Mouse (Mus musculus): ENCODE results near the gene Snf8.

Snf8 gene

DNA sequence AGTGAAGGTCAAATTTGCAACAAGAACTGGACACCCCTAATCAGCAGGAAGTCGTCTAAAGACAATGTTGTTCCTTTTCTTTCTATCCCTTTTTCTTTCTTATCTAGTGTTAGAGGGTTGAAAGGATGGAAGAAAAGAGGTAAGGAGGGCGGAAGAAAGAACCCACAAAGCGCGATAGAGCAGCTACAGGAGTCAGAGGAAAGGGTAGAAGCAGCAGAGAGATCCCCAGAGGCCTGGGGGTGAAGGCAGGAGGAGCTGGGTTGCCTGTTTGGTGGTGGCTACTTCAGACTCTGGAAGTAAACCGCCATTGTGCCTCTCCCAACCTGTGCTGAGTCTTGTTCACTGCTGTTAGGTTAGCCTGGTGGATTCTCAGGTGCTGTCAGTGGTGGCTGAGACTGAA, 6.6 kb upstream of the Snf8 start:
- DNase-seq (ENCODE audit: low read depth, low spot score) = no peak

DNA sequence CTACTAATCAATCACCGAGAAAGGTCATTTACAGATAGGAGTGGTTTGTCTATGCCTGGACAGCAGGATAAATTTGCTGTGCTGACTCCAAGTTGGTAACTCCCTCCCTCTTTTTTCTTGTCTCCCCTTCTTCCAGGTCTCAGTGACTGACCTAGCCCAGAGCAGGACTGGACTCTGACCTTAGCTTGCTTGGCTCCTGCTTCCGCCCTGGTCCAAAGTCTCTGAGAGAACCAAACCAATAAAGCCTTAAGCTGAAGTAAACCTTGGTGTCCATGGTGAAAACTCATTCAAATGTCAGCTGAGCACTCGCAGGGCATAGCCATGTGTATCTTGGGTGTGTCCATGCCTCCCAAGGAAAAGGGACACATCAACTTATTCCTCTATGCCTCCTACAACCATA, 4.1 kb upstream of the Snf8 start:
- no peak for DNase-seq (ENCODE audit: low read depth, low spot score)

DNA sequence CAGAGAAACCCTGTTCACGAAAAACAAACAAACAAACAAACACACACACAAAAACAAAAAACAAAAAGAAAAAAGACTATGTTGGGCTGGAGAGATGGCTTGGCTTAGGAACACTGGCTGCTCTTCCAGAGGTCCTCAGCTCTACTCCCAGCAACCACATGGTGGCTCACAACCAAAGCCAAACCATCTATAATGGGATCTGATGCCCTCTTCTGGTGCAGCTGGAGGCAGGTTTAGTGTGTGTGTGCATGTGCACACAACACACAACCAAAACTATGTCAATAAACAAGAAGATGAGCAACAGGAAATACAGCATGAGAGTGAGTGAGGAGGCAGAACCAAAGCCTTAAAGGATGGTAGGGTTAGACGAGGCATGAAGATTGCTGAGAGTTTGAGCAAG, 3.0 kb upstream of the Snf8 start:
- DNase-seq (ENCODE audit: low read depth, low spot score) = peak; percentile 53

DNA sequence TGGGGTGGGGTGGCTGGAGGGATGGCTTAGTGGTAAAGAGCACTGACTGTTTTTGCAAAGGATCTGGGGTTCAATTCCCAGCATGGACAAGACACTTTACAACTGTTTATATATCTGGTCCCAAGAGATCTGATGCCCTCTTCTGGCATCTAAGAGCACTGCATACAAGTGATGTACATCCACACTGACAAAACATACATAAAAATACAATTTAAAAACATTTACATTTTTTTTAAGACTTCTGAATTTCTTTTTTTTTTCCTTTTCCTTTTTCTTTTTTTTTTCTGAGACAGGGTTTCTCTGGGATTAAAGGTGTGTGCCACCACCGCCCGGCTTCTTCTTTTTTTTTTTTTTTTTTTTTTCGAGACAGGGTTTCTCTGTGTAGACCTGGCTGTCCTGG, 1.4 kb upstream of the Snf8 start:
- DNase-seq (ENCODE audit: low read depth, low spot score) = peak; percentile 50

DNA sequence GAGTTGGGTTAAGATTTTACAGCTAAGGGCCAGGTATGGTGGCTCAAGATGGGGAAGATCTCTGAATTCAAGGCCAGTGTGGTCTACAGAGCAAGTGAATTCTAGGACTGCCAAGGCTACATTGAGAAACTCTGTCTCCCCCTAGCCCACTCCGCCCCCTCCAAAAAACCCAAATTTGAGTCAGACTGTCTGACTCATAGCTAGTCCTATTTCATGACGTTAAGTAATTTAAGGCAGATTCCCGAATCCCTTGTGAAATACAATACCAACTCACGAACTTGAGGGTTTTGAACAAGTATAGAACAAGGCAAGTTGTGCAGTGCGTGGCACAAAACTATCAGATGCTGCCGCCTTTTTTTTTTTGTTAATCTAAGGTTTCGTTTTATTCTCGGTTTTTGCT, 569 bp upstream of the Snf8 start:
- DNase-seq (ENCODE audit: low read depth, low spot score) = no peak

DNA sequence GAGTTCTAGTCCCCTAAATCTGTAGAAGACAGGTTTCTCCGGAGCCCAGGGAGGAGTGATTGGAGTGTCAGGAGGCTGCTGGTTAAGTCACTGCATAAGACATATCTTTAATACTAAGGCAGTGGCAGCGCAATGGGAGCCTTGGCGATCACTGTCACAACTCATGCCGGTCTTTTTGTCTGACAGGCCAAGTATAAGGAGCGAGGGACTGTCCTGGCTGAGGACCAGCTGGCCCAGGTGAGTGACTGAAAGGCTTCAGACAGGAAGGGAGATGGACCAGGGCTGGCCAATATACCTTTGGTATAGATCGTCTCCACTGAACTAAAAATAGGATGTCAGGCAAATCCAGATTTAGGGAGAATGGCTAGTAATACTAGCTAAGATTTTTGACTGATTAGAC, 448 bp downstream of the Snf8 start:
- DNase-seq (ENCODE audit: low read depth, low spot score) = no peak

DNA sequence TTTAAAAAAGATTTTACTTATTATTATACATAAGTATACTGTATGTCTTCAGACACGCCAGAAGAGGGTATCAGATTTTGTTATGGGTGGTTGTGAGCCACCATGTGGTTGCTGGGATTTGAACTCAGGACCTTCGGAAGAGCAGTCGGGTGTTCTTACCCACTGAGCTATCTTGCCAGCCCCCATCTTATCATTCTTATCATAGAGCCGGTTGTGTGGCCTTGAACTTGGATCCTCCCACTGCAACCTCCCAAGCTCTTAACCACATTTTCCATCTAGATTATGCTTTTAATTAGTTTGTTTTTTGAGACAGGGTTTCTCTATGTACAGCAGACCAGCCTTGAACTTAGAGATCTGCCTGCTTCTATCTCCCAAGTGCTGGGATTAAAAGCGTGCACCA, 2.8 kb downstream of the Snf8 start:
- DNase-seq (ENCODE audit: low read depth, low spot score) = no peak

DNA sequence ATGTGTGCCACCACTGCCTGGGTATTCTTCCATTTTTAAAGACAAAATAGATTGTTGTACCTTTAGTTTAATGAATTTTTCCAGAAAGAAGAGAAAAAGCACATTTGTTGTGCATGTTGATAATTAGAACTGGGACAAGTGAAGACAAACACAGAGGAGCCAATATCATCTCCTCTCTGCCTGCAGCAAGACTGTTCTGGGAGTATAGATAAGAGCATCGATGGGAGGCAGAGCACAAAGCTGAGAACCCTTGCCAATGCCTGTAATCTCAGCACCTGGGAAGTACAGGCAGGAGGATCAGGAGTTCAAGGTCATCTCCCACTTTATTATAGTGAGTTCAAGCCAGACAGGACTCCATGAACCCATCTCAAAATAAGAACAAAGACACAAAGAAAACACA, 3.9 kb downstream of the Snf8 start:
- DNase-seq (ENCODE audit: low read depth, low spot score) = no peak

DNA sequence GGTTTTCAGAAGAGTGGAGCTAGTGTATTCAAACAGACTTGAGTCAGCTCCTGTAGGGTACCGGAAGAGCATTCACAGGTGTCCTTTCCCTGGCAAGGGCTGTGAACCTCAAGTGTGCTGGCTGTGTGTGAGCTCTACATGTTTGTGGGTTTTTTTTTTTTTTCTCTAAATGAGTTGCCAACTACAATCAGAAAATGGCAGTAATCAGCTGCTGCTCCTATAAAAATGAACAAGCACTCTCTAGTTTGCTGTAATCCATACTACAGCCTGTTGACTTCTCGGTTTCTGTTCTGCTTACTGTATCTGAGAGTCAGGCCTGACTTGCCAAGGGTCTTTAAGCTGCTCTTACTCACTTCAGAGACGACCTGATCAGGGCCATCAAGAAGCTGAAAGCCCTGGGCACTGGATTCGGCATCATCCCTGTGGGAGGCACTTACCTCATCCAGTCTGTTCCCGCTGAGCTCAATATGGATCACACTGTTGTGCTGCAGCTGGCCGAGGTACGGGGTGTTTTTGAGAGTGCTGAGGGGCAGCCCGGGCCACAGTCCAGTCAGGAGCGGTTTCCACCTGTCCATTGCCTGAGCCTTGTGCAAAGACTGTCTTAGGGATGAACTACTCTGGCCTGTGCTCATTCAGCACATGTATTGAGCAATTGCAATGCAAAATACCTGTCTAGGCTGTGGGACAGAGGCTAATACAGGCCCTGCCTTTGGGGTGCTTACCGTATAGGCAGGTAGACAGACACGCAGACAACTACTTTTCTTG, 10.3 kb downstream of the Snf8 start:
- peak; percentile 57 for DNase-seq (ENCODE audit: low read depth, low spot score)

DNA sequence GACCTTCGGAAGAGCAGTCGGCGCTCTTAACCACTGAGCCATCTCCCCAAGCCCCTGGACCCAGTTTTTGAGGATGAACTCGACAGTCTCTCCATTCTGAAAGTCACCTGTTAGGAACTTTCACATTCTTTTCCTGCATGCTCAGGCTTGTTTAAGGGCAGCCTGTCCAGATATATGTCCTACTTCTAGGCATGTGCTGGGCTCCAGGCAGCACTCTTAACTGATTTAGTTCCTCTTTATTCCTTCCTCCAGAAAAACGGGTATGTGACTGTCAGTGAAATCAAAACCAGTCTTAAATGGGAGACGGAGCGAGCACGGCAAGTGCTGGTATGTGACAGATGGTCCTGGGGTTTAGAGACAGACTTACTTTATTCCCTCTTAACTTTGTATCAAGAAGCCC, 11.3 kb downstream of the Snf8 start:
- no peak for DNase-seq (ENCODE audit: low read depth, low spot score)

DNA sequence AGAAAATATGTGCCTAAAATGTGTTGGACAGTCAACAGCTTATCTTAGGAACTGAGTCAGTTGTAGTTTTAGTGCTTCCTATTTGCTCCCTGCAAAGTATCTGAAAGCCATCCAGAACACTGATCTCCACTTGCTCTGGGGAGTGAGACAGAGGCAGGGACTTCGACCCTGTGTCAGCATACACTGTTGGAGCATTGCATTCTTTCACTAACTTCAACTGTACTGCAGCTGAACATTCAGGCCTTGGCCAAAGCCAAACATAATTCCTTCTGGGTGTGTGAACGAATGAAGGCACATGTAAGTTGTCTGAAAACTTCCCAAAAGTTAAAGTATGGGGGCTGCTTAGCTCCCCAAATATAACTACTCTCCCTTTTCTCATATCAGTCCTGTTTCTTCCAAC, 12.1 kb downstream of the Snf8 start:
- no peak for DNase-seq (ENCODE audit: low read depth, low spot score)

DNA sequence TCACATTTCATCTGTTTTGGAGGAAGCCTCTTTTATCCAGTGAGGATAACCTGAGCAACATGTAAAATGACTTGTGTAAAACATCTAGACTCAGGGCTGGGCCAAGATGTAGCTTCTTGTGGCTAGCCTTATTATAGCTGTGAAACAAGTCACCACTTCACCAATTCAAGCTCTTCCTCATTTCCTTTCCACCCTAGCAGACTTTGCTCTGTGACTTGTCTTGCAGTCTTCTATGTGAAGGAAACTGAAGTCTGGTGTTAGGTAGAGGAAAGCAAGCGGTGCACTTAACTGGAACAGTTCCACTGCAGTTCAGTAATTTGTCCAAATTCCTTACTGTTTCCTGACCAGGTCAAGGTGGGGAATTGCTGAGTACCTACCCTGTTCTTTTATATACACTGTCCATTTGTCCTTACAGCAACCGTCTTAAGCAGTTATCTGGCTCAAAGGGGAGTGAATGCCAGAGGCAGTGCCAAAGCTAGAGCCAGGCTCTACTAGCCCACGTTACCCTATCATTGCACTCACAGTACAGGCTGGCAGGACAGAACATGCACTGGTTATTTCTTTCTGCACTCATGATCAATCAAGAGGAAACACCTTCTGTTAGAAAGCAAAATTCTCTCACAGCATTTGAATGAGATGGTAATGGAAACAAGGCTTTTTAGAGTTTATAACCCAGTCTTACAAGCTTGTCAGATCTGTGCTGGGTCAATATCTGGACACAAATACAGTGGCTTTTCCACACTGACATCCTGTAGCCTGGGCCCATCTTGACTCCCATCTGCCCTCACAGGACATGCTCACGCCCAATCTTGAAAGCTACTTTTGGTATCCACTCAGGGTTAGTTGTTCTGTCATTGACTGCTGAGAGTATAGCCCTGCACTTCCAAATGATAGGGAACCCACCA, 13.0 kb downstream of the Snf8 start:
- peak; percentile 62 for DNase-seq (ENCODE audit: low read depth, low spot score)

DNA sequence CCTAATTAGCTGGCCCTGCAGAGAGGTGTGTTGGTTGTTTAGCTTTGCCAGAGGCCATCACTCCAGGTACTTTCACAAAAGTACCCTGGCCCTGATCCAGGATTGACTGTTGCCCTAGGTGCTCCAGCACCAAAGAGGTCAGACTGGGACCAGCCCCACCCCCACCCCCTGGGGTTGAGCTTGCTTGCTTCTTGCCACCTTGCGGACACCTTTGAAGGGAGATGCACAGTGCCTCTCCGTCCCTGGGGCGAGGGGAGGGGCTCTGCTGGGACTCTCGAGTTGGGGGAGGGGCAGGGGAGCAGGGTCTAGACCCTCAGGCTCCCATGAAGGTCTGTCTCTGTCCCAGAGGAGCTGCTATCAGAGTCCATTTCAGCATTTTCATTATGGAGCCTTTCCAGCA, 15.3 kb downstream of the Snf8 start:
- no peak for DNase-seq (ENCODE audit: low read depth, low spot score)

DNA sequence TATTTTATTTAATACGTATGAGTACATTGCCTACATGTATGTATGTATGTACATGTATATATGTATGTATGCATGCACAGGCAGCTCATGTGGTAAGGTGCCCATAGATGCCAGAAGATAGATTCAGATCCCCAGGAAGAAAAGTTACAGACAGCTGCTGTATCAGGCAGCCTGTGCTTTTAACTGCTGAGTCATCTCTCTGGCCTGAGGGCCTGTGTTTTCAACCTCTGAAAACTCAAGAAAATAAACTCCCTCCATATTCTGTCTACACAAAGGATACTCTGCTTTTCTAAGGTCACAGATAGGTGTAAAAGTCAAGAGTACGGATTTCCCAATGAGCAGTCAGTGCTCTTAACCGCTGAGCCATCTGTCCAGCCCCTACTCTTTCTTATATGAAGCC, 16.2 kb downstream of the Snf8 start:
- no peak for DNase-seq (ENCODE audit: low read depth, low spot score)

DNA sequence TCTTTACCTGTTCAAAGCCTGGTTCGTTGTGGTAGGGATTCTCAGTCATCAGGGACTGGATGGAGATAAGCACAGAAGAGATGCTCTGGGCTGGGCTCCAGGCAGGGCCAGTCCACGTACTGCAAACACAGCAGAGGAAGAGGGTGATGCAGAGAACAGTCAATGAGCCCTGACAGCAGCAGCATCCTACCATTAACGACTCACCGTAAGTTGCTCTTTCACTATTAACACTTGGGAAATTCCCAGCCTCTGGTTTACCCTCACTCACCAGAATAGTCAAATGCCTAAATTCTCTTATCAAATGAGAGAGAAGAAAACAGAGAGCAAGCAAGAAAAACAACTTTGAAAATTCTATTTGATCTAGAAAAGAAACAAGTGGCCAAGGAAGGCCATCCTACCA, 23.6 kb downstream of the Snf8 start:
- DNase-seq (ENCODE audit: low read depth, low spot score) = peak; percentile 69

DNA sequence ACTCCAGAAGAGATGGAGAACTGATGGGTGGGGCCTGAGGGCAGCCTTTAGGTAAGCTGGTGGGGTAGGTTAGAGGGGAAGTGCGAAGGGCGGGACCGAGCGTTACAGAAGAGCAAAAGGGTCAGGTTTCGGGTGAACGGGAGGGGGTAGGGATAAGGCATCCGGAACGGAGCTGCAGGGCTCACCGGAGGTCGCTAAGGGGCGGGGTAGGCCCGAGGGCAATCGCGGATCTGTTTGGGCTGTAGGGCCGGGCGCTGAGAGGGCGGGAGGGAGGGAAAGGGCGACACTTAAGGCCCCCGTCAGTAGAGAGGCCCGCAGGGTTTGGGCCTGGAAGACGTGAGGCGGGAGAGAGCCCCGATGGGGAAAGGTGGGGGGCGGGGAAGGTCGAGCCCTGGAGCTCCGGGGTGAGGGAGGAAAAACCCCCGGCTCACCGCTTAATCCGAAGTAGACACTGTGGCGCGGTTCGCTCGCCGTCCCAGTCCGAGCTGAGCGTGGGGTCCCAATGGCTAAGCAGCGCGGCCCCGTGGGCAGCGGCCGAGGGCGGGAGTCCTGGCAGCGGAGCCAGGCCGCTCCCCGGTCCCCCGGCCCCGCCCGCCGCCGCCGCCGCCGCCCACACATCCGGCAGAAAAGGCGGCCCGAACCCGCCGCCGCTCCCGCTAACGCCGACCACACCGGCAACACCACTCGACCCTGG, 30.0 kb downstream of the Snf8 start:
- peak; percentile 79 for DNase-seq (ENCODE audit: low read depth, low spot score)

DNA sequence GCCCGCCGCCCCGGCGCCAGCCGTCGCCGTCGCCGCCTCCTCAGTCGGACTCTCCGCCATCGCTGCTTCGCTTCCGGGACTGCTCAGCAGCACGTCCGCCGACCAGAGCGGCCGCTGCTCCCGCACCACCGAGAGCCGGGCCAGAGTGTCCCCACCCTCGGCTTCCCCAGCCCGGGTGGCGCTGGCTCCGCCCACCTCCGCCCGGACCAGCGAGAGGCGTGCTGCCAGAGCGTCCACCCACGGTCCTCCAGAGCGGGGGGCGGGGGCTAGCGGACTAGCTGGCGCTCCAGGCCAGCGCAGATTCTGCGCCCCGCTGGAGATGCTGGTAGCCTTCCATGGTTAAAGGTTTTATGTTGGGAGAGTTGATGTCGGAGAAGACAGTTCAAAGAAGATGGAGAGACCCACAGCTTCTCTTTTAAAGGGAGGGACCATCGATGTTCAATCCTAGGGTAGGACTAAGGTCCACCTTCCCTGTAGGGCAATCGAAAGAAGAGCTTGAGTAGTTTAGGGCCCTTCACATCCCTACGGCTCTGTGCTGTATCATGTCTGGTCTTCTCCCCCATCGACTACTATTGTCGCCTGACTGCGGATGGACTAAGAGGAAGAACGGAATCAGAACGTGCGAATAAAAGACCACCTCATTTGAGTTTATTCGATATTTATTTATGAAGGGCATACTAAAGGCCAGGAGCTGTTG, 30.7 kb downstream of the Snf8 start, which contains the start of gene Ube2z:
Gene Ube2z (minus strand): TSS at position 174 of the 697 bp plus-strand sequence.
- DNase-seq (ENCODE audit: low read depth, low spot score) = peak; percentile 96

DNA sequence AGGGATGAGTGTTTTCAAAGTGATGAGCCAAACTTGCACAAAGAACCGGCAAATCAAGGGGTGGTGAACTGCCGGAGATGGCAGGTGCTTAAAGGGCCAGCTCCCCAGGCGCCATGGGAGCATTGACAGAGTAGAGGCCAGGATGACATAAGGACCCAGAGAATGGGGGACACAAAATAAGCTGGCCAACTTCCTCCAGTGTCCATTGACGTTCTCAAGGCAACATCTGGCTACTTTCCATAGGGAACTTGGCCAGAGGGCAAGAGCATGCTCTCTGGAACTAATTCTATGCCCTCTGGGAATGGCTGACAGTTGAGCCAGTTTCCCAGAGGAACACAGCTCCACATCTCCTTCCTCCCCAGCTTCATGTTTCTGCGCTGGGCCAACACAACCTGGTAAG, 33.5 kb downstream of the Snf8 start:
- no peak for DNase-seq (ENCODE audit: low read depth, low spot score)

DNA sequence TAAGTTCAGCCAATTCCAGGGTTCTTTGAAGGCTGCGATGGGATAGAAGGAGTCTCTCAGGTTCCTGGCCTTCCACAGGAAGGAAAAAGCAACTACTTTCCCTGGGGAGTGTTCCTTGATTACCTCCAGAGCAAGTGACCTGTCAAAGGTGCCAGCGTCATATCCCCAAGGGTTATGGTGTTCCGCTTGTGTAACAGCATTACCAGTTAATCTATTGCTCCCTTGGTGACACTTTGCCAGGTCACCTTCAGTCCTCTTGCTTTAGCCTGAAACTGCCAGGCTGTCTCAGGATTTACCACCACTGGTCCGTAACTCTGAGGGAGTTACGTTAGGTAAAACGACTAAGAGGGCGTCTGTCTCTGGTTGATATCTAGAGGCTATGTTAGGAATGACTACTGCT, 35.7 kb downstream of the Snf8 start:
- DNase-seq (ENCODE audit: low read depth, low spot score) = no peak

DNA sequence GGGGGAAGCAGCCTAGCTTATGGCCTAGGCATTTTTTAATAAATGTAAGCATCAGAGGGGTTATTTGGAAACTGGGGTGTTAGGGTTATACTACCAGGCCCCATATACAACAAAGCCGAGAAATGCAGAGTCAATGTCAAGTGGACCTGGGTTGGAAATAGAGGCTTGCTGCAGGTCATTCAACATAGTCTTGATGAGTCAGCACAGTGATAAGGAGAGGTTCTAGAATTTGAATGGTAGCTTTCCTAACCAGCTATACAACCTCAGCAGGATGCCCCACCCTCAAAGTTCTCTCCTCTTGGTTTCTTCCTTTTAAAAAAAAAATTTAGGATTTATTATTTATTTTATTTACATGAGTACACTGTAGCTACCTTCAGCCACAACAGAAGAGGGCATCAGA, 36.3 kb downstream of the Snf8 start:
- no peak for DNase-seq (ENCODE audit: low read depth, low spot score)

DNA sequence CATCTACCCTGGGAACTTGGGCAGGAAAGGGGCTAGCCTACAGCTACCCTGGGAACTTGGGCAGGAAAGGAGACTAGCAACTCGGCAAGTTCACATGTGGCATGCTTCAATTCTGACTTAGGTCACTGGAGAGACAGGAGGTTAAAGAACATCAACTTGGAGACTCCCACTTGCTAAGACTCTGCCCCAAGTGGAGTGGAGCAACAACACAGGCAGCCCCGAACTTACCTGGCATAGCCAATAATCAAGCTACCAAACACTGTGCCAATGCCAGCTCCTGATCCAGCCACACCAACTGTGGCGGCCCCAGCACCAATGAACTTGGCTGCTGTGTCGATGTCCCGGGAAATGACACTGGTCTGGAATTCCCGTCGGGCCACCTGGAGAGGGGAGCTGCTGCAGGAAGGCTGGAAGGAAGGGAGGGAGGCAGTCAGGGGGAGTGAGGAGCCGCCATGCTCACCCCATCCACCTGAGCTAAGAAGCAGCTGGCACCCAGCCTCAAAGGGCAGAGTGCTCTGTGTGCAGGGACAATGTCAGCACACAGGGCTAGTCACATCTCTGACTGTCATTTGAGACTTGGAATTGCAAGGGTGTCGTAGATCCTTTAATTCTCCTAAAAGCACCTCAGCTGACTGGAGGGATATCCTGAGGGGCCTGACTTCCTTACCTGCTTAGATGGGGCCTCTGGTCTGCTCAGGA, 38.8 kb downstream of the Snf8 start:
- no peak for DNase-seq (ENCODE audit: low read depth, low spot score)

All from A20 (cell line).